Mouse (Mus musculus) R1 (cell line): ENCODE data around the gene Cisd1.

Experiments used
- DNase-seq: peaks from one replicate; pipeline ENCODE4 v3.0.0-alpha.2; 2018; ENCODE audit warnings: low read depth, low spot score

The Cisd1 gene

GRCm38 (mm10) chr10:71327386-71327785 is 17.4 kb downstream of the Cisd1 start:
- no peak for DNase-seq

GRCm38 (mm10) chr10:71326789-71327188 is 18.0 kb downstream of the Cisd1 start:
- DNase-seq, result peak; percentile 84

GRCm38 (mm10) chr10:71326123-71326522 is 18.6 kb downstream of the Cisd1 start:
- DNase-seq, result no peak

GRCm38 (mm10) chr10:71323669-71324068 is 21.1 kb downstream of the Cisd1 start:
- DNase-seq, result no peak

GRCm38 (mm10) chr10:71316497-71316896 is 28.3 kb downstream of the Cisd1 start:
- no peak for DNase-seq

GRCm38 (mm10) chr10:71316056-71316455 is 28.7 kb downstream of the Cisd1 start:
- no peak for DNase-seq

GRCm38 (mm10) chr10:71314596-71314995 is 30.2 kb downstream of the Cisd1 start:
- no peak for DNase-seq

- DNase-seq, result peak; percentile 94
These were observed 34.5 kb downstream of the Cisd1 start for GRCm38 (mm10) chr10:71310288-71310687.

- DNase-seq, result peak; percentile 85
These were observed 36.6 kb downstream of the Cisd1 start for GRCm38 (mm10) chr10:71308199-71308598.

- DNase-seq, result no peak
These were observed 38.0 kb downstream of the Cisd1 start for GRCm38 (mm10) chr10:71306759-71307158.

- peak; percentile 82 for DNase-seq
These were observed 38.6 kb downstream of the Cisd1 start for GRCm38 (mm10) chr10:71306190-71306589.

GRCm38 (mm10) chr10:71302490-71302889 is 42.3 kb downstream of the Cisd1 start:
- peak; percentile 80 for DNase-seq

- no peak for DNase-seq
These were observed 44.6 kb downstream of the Cisd1 start for GRCm38 (mm10) chr10:71300161-71300560.

GRCm38 (mm10) chr10:71293245-71293644 is 51.5 kb downstream of the Cisd1 start:
- peak; percentile 25 for DNase-seq

- peak; percentile 44 for DNase-seq
These were observed 52.5 kb downstream of the Cisd1 start for GRCm38 (mm10) chr10:71292254-71292653.

GRCm38 (mm10) chr10:71291801-71292200 is 53.0 kb downstream of the Cisd1 start:
- no peak for DNase-seq

- no peak for DNase-seq
These were observed 53.5 kb downstream of the Cisd1 start for GRCm38 (mm10) chr10:71291179-71291661.

- peak; percentile 84 for DNase-seq
These were observed 59.6 kb downstream of the Cisd1 start, which contains the start of gene Ube2d1 for GRCm38 (mm10) chr10:71285126-71285580. TSS of gene Ube2d1 (minus strand) at chr10:71285262.

- DNase-seq, result peak; percentile 70
These were observed 60.1 kb downstream of the Cisd1 start for GRCm38 (mm10) chr10:71284511-71285125.

GRCm38 (mm10) chr10:71284131-71284510 is 60.6 kb downstream of the Cisd1 start:
- no peak for DNase-seq
